Mouse (Mus musculus) hindlimb bud, embryonic 11.5 days (tissue): ENCODE measurements around the gene Gm49318.

Source experiments
- DNase-seq: peaks from one replicate; pipeline ENCODE4 v3.0.0-alpha.2; 2012; ENCODE audit warnings: low read depth, low spot score; ENCODE audit errors: extremely low spot score

Gm49318 gene

GRCm38 (mm10) chr9:22035300-22036044 lies 35.6 kb downstream of the Gm49318 start:
- no peak for DNase-seq

- no peak for DNase-seq
These were observed 40.7 kb downstream of the Gm49318 start for GRCm38 (mm10) chr9:22030386-22030785.

GRCm38 (mm10) chr9:22028467-22028866 lies 42.6 kb downstream of the Gm49318 start:
- DNase-seq, result no peak

GRCm38 (mm10) chr9:22024592-22024991 lies 46.5 kb downstream of the Gm49318 start:
- no peak for DNase-seq

- no peak for DNase-seq
These were observed 53.7 kb downstream of the Gm49318 start for GRCm38 (mm10) chr9:22017208-22017825.

GRCm38 (mm10) chr9:22016245-22016644 lies 54.8 kb downstream of the Gm49318 start:
- DNase-seq, result no peak

GRCm38 (mm10) chr9:22012731-22013130 lies 58.3 kb downstream of the Gm49318 start:
- no peak for DNase-seq

- DNase-seq, result no peak
These were observed 60.0 kb downstream of the Gm49318 start for GRCm38 (mm10) chr9:22011055-22011454.

- no peak for DNase-seq
These were observed 66.5 kb downstream of the Gm49318 start for GRCm38 (mm10) chr9:22004546-22004945.

- DNase-seq, result no peak
These were observed 67.9 kb downstream of the Gm49318 start for GRCm38 (mm10) chr9:22003163-22003554.

- peak; percentile 98 for DNase-seq
These were observed 68.6 kb downstream of the Gm49318 start, which contains the start of the genes Ccdc151 and Prkcsh for GRCm38 (mm10) chr9:22002194-22003162. Gene Ccdc151, minus strand, starts transcription at chr9:22002634. Gene Prkcsh, plus strand, starts transcription at chr9:22002806.

- no peak for DNase-seq
These were observed 69.4 kb downstream of the Gm49318 start for GRCm38 (mm10) chr9:22001633-22002032.

GRCm38 (mm10) chr9:22000296-22000695 lies 70.8 kb downstream of the Gm49318 start:
- DNase-seq, result no peak

GRCm38 (mm10) chr9:21996178-21996867 lies 74.7 kb downstream of the Gm49318 start:
- no peak for DNase-seq

- DNase-seq, result no peak
These were observed 78.8 kb downstream of the Gm49318 start for GRCm38 (mm10) chr9:21992227-21992626.

- no peak for DNase-seq
These were observed 81.6 kb downstream of the Gm49318 start, which contains the start of gene Rgl3 for GRCm38 (mm10) chr9:21989230-21990110. Gene Rgl3, minus strand, starts transcription at chr9:21989446.

- no peak for DNase-seq
These were observed 82.5 kb downstream of the Gm49318 start for GRCm38 (mm10) chr9:21988421-21989101.

- no peak for DNase-seq
These were observed 83.3 kb downstream of the Gm49318 start for GRCm38 (mm10) chr9:21987592-21988342.
